Mouse (Mus musculus) forebrain, embryonic 16.5 days (tissue): ENCODE measurements around the gene Lrrc7. TPM values are rescaled to one million over a fixed set of nuclear protein-coding genes. Genes with fewer than 3 reads are reported as not detected.

Experiments used
- ATAC-seq: fragments of 200-750 bp; cut with Nextera tagmentation; 2 replicates; pipeline ENCODE4 v1.8.0; 2017; ENCODE audit warnings: mild to moderate bottlenecking, moderate library complexity
- H3K27ac ChIP-seq: fragments of 300-500 bp; sonication (generic); 2 replicates; pipeline ENCODE4 v1.5.1; 2014; ENCODE audit warnings: low read length, control low read depth
- H3K27me3 ChIP-seq: fragments of 300-500 bp; sonication (generic); replicated peaks from 2 replicates; pipeline ENCODE4 v1.6.1; 2014; ENCODE audit warnings: low read length; ENCODE audit not compliant: control insufficient read depth, insufficient read depth
- H3K36me3 ChIP-seq: fragments of 300-500 bp; sonication (generic); 2 replicates; pipeline ENCODE4 v1.6.1; 2014; ENCODE audit not compliant: control insufficient read depth, insufficient read depth
- H3K4me1 ChIP-seq: fragments of 300-500 bp; sonication (generic); replicated peaks from 2 replicates; pipeline ENCODE4 v1.6.1; 2014; ENCODE audit warnings: low read length; ENCODE audit not compliant: control insufficient read depth, insufficient read depth
- H3K4me2 ChIP-seq: fragments of 300-500 bp; sonication (generic); 2 replicates; pipeline ENCODE4 v1.6.1; 2014; ENCODE audit warnings: mild to moderate bottlenecking, low read length, control low read depth
- H3K4me3 ChIP-seq: fragments of 300-500 bp; sonication (generic); replicated peaks from 2 replicates; pipeline ENCODE4 v1.5.1; 2014; ENCODE audit warnings: mild to moderate bottlenecking, low read length, control low read depth
- H3K9ac ChIP-seq: fragments of 300-500 bp; sonication (generic); replicated peaks from 2 replicates; pipeline ENCODE4 v1.6.1; 2014; ENCODE audit warnings: low read depth, low read length, control low read depth
- H3K9me3 ChIP-seq: fragments of 300-500 bp; sonication (generic); 2 replicates; pipeline ENCODE4 v1.6.1; 2016; ENCODE audit warnings: low read length; ENCODE audit not compliant: control insufficient read depth
- WGBS: fragments of 180-500 bp; shearing (Covaris S2); extraction: QIAGEN DNeasy Blood & Tissue Kit; methylation state at CpG from one replicate; pipeline ENCODE4 v1.1.7; 2014; 5-methylcytosine and 5-hydroxymethylcytosine counted together
- polyA plus RNA-seq: library from polyadenylated mRNA; unstranded; fragments of >200 nt; fragmentation: Nextera tagmentation; extraction: Ambion mirVana; gene quantifications from 2 replicates; pipeline ENCODE4 v1.2.1, GENCODE M21; 2015

Gene Lrrc7
- polyA plus RNA-seq, 1 experiment from 2014 or later = 19.3 TPM

- H3K4me2 ChIP-seq = no peak overlapping the region
These were observed 175.2 kb downstream of the Lrrc7 start for GRCm38 (mm10) chr3:158386848-158387247.

DNA sequence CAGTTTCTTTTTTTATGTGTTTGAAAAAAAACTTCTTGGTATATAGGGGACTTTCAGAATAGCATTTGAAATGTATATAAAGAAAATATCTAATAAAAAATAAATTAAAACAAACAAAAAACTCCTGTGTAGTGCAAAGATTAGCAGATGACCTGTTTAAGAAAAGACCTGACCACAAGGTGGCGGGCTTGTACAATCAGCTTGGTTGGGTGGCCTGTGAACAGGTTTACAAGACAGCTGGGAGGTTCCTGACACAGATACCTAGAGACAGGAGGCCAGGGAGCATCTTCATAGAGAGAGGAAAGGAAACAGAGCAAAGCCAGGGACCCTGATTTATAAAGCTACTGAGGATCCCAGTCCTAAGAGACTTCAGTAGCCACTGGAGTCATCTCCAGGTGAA is 186.1 kb downstream of the Lrrc7 start:
- H3K4me1 ChIP-seq = no peaks in the 10 kb centered on the region
- no peak overlapping the region for H3K27ac ChIP-seq
- no peaks in the 10 kb centered on the region for H3K9me3 ChIP-seq
- no peaks in the 10 kb centered on the region for H3K27me3 ChIP-seq
- H3K36me3 ChIP-seq = no peaks in the 10 kb centered on the region
- no peak overlapping the region for H3K9ac ChIP-seq
- no peak for ATAC-seq
- no peak overlapping the region for H3K4me2 ChIP-seq
- H3K4me3 ChIP-seq = no peak overlapping the region
- WGBS = 6% methylated on average over 1 of the region's 1 CpGs

More at GRCm38 (mm10) chr3:158386848-158387247, 175.2 kb downstream of the Lrrc7 start:
- H3K27ac ChIP-seq = no peak overlapping the region
- WGBS = 55% methylated on average over 1 of the region's 1 CpGs
- no peaks in the 10 kb centered on the region for H3K9me3 ChIP-seq
- no peaks in the 10 kb centered on the region for H3K36me3 ChIP-seq
- H3K9ac ChIP-seq = no peak overlapping the region
- no peak overlapping the region for H3K4me3 ChIP-seq
- no peak for ATAC-seq
- no peaks in the 10 kb centered on the region for H3K27me3 ChIP-seq
- no peaks in the 10 kb centered on the region for H3K4me1 ChIP-seq

DNA sequence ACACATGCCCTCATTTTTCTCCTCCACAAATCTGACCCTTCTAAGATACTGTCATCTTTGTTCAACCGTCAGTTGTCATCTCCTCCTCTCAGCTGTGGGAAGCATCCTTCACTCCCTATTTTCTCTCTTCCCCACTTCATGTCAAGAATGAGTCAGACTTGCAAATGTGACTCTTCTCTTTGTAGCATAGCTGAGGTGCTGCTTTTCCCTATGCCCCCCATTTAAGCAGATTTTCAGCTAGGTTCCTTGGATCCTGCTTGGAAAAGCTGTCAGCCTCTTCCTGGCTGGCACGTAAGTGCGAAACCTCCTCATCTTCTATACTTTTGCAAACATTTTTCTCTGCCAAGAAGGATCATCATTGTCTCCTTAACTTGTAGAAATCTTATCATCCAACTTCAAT is 192.9 kb downstream of the Lrrc7 start:
- H3K9ac ChIP-seq = no peak overlapping the region

DNA sequence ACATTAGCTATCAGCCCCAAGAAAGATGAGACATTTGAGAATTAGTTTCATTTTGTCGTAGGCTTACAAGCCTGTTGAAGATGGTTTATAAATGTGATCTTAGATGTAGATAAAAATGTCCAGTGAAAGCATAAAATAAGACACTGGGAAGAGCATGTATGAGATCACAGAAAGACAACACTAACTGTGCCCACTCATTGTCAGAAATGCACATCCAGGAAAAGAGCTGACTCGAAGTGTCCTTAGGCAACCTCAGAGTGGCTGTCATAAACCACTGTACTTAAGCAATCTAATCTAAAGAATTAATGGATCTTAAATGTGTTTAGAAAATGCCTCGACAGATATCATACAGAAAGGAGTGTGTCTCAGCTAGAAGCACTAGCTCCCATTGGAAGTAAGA is 196.2 kb downstream of the Lrrc7 start:
- Histone ChIP-seq H3K36me3 (no peaks in the 10 kb centered on the region), H3K9me3 (no peaks in the 10 kb centered on the region), H3K4me1 (no peaks in the 10 kb centered on the region), H3K4me3 (no peak overlapping the region), H3K27me3 (no peaks in the 10 kb centered on the region), H3K27ac (no peak overlapping the region), H3K9ac (no peak overlapping the region), H3K4me2 (no peak overlapping the region)
- WGBS = 88% methylated on average over 3 of the region's 3 CpGs
- ATAC-seq = no peak

More for the DNA sequence above, 192.9 kb downstream of the Lrrc7 start:
- Histone ChIP-seq H3K4me2 (no peak overlapping the region), H3K27ac (no peak overlapping the region), H3K9me3 (no peaks in the 10 kb centered on the region), H3K4me1 (no peaks in the 10 kb centered on the region), H3K27me3 (no peaks in the 10 kb centered on the region), H3K36me3 (no peaks in the 10 kb centered on the region), H3K4me3 (no peak overlapping the region)
- 75% methylated on average over 3 of the region's 3 CpGs for WGBS
- no peak for ATAC-seq

DNA sequence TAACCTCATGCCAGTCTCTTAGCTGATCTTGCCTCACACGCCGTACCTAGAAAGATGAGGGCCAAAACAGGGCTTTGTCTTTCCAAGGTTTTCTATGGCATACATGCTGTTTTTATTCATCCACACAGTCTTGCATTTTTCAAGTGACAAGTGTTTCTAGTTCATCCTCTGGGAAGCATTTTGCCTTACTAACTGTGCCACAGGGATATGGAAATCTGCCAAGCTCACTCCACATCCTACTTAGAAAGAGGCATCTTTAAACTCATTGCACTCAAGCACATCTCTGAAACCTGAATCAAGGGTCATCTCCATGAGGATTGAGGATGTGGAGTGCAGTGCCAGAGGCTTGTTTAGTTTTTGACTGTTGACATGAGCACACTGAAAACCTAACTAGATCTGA is 199.9 kb downstream of the Lrrc7 start:
- Histone ChIP-seq H3K4me3 (no peak overlapping the region), H3K4me2 (no peak overlapping the region), H3K4me1 (no peaks in the 10 kb centered on the region), H3K9me3 (no peaks in the 10 kb centered on the region), H3K27ac (no peak overlapping the region), H3K36me3 (no peaks in the 10 kb centered on the region), H3K9ac (no peak overlapping the region), H3K27me3 (no peaks in the 10 kb centered on the region)
- WGBS = 84% methylated on average over 2 of the region's 2 CpGs
- no peak for ATAC-seq

GRCm38 (mm10) chr3:158356706-158357105 is 205.3 kb downstream of the Lrrc7 start:
- WGBS = 95% methylated on average over 1 of the region's 1 CpGs

DNA sequence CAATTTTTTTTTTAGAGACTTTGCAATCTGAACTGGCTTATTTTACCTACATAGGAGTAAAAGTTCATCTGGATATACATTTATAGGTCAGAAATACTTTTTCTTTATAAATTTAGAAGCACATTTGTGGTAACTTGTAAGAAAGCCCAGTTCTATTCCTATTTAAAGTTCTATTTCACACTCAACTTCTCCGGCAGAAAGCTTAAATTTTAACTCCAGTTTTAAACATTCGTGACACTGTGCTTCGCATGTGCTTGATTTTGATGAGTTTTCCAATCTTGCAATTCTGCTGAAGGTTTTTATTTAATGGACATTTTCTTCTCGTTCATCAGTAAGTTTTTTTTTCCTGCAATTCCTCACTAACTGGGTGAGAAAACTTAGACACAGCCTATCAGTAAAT is 205.8 kb downstream of the Lrrc7 start:
- WGBS = 87% methylated on average over 4 of the region's 4 CpGs

More at GRCm38 (mm10) chr3:158356706-158357105, 205.3 kb downstream of the Lrrc7 start:
- ATAC-seq = no peak
- H3K4me3 ChIP-seq = no peak overlapping the region
- H3K4me1 ChIP-seq = no peaks in the 10 kb centered on the region
- H3K4me2 ChIP-seq = no peak overlapping the region
- no peaks in the 10 kb centered on the region for H3K9me3 ChIP-seq
- no peak overlapping the region for H3K27ac ChIP-seq
- H3K36me3 ChIP-seq = no peaks in the 10 kb centered on the region
- H3K27me3 ChIP-seq = no peaks in the 10 kb centered on the region
- H3K9ac ChIP-seq = no peak overlapping the region

DNA sequence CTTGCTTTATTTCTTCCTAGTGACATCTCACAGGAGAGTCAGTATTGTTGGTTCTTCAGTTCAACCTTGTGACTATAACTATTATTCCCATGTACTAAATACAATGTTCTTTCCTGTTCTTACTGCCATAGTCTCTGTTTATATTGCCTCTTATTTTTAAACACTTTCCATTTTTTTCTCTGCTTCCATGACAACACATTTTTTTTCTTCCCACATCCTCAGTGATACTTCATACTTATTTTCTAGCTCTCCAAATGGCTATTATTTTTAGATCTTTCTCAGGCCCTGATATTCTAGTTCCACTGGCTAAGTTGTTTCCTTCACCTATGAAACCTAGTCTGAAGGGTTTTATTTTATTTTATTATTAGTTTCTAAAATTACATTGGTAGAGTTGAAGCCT is 221.2 kb downstream of the Lrrc7 start:
- Histone ChIP-seq H3K9me3 (0 out of 2 replicates have a peak, but pooled peaks cover 2% of the 10 kb centered on the region), H3K27ac (no peak overlapping the region), H3K27me3 (no peaks in the 10 kb centered on the region), H3K4me2 (no peak overlapping the region), H3K9ac (no peak overlapping the region), H3K36me3 (no peaks in the 10 kb centered on the region), H3K4me3 (no peak overlapping the region), H3K4me1 (no peaks in the 10 kb centered on the region)
- ATAC-seq = no peak

More for the DNA sequence above, 205.8 kb downstream of the Lrrc7 start:
- Histone ChIP-seq H3K9ac (no peak overlapping the region), H3K27ac (no peak overlapping the region), H3K36me3 (no peaks in the 10 kb centered on the region), H3K27me3 (no peaks in the 10 kb centered on the region), H3K4me2 (no peak overlapping the region), H3K4me1 (no peaks in the 10 kb centered on the region), H3K9me3 (no peaks in the 10 kb centered on the region), H3K4me3 (no peak overlapping the region)
- ATAC-seq = no peak

- Histone ChIP-seq H3K4me2 (no peak overlapping the region), H3K27me3 (no peaks in the 10 kb centered on the region), H3K4me1 (no peaks in the 10 kb centered on the region), H3K36me3 (no peaks in the 10 kb centered on the region), H3K9me3 (no peaks in the 10 kb centered on the region), H3K4me3 (no peak overlapping the region), H3K9ac (no peak overlapping the region), H3K27ac (no peak overlapping the region)
- peak; percentile 67; the same call in 1 of the 2 replicates for ATAC-seq
These were observed 231.9 kb downstream of the Lrrc7 start for GRCm38 (mm10) chr3:158330085-158330484.

GRCm38 (mm10) chr3:158310391-158310790 is 251.6 kb downstream of the Lrrc7 start:
- Histone ChIP-seq H3K27me3 (no peaks in the 10 kb centered on the region), H3K9me3 (no peaks in the 10 kb centered on the region), H3K4me3 (no peak overlapping the region), H3K4me2 (no peak overlapping the region), H3K9ac (no peak overlapping the region), H3K4me1 (peaks cover 1% of the 10 kb centered on the region; the same call in 1 of the 2 replicates), H3K27ac (no peak overlapping the region), H3K36me3 (no peaks in the 10 kb centered on the region)
- ATAC-seq = peak; percentile 96
- 6% methylated on average over 2 of the region's 2 CpGs for WGBS
